Mouse (Mus musculus) MEL (cell line): Measurements from ENCODE around the gene Cd47. TPM values are rescaled to one million over a fixed set of nuclear protein-coding genes. Genes with fewer than 3 reads are reported as not detected.
A peak's percentile ranks its signal among the peaks of the same experiment; 100 is the strongest.

ENCODE experiments used
- DNase-seq: peaks from one replicate; pipeline ENCODE4 v3.0.0; 2011; ENCODE audit warnings: low read depth, low spot score
- H3K27ac ChIP-seq: 2 replicates; pipeline ENCODE4 v1.5.1; 2012; ENCODE audit warnings: low read depth, mild to moderate bottlenecking, control low read depth, low read length, moderate library complexity; ENCODE audit not compliant: control insufficient read depth
- H3K27me3 ChIP-seq, 2 experiments: fragments of 150-350 bp in 1 of 2; sonication (generic) in 1 of 2; 2 replicates each; pipeline ENCODE4 v1.6.1; 2012; ENCODE audit warnings: low read length in 2 of 2, mild to moderate bottlenecking in 2 of 2, improper control_type of control experiment in 1 of 2, moderate library complexity in 1 of 2; ENCODE audit not compliant: insufficient read depth in 2 of 2, control insufficient read depth in 1 of 2
- H3K36me3 ChIP-seq, 2 experiments: 2 replicates each; pipeline ENCODE4 v1.6.1; 2012 to 2014; ENCODE audit warnings: low read length in 2 of 2, improper control_type of control experiment in 1 of 2, inconsistent platforms in 1 of 2, mild to moderate bottlenecking in 1 of 2; ENCODE audit not compliant: insufficient read depth in 2 of 2, control insufficient read depth in 1 of 2
- H3K4me1 ChIP-seq, 2 experiments: fragments of 150-350 bp in 1 of 2; sonication (generic) in 1 of 2; 2 replicates each; pipeline ENCODE4 v1.6.1; 2012; ENCODE audit warnings: low read length in 2 of 2, improper control_type of control experiment in 1 of 2, mild to moderate bottlenecking in 1 of 2; ENCODE audit not compliant: insufficient read depth in 2 of 2, control insufficient read depth in 1 of 2
- H3K4me3 ChIP-seq, 2 experiments: fragments of 150-350 bp in 1 of 2; sonication (generic) in 1 of 2; 2 replicates each; pipeline ENCODE4 v1.5.1; 2012; ENCODE audit warnings: low read depth in 2 of 2, low read length in 2 of 2, mild to moderate bottlenecking in 2 of 2, moderate library complexity in 2 of 2, control low read depth in 1 of 2, improper control_type of control experiment in 1 of 2; ENCODE audit not compliant: control insufficient read depth in 1 of 2, insufficient read depth in 1 of 2
- H3K79me2 ChIP-seq: 2 replicates; pipeline ENCODE4 v1.6.1; 2012; ENCODE audit warnings: mild to moderate bottlenecking, low read length, moderate library complexity; ENCODE audit not compliant: control insufficient read depth, poor library complexity, insufficient read depth
- H3K9ac ChIP-seq: 2 replicates; pipeline ENCODE4 v1.6.1; 2012; ENCODE audit warnings: low read depth, mild to moderate bottlenecking, control low read depth, low read length, moderate library complexity; ENCODE audit not compliant: control insufficient read depth, poor library complexity, severe bottlenecking
- H3K9me3 ChIP-seq: fragments of 150-350 bp; sonication (generic); replicated peaks from 2 replicates; pipeline ENCODE4 v1.6.1; 2012; ENCODE audit warnings: mild to moderate bottlenecking, low read length, improper control_type of control experiment, moderate library complexity; ENCODE audit not compliant: insufficient read depth
- CHD1 ChIP-seq: IDR thresholded peaks from 2 replicates; pipeline ENCODE4 v1.6.1; 2012; ENCODE audit warnings: low read depth, mild to moderate bottlenecking, inconsistent platforms, low read length, improper control_type of control experiment
- CHD2 ChIP-seq: IDR thresholded peaks from 2 replicates; pipeline ENCODE4 v1.6.1; 2011; ENCODE audit warnings: low read length, improper control_type of control experiment
- E2F4 ChIP-seq: IDR thresholded peaks from 2 replicates; pipeline ENCODE4 v1.6.1; 2011; ENCODE audit warnings: low read depth, low read length, improper control_type of control experiment, borderline replicate concordance
- ELF1 ChIP-seq: IDR thresholded peaks from 2 replicates; pipeline ENCODE4 v1.6.1; 2014; ENCODE audit warnings: low read depth, mild to moderate bottlenecking, inconsistent platforms, low read length, improper control_type of control experiment, moderate library complexity
- EP300 ChIP-seq, 2 experiments: IDR thresholded peaks; 2 replicates each; pipeline ENCODE4 v1.6.1; 2011; ENCODE audit warnings: improper control_type of control experiment in 2 of 2, low read length in 2 of 2, low read depth in 1 of 2, mild to moderate bottlenecking in 1 of 2
- ETS1 ChIP-seq: IDR thresholded peaks from 2 replicates; pipeline ENCODE4 v1.6.1; 2012; ENCODE audit warnings: low read depth, mild to moderate bottlenecking, inconsistent platforms, low read length, improper control_type of control experiment, moderate library complexity
- GABPA ChIP-seq: IDR thresholded peaks from 2 replicates; pipeline ENCODE4 v1.6.1; 2012; ENCODE audit warnings: low read depth, mild to moderate bottlenecking, inconsistent platforms, low read length, improper control_type of control experiment, moderate library complexity
- GATA1 ChIP-seq: IDR thresholded peaks from 2 replicates; pipeline ENCODE4 v1.6.1; 2011; ENCODE audit warnings: low read depth, low read length, improper control_type of control experiment
- HCFC1 ChIP-seq: IDR thresholded peaks from 2 replicates; pipeline ENCODE4 v1.6.1; 2012; ENCODE audit warnings: low read depth, mild to moderate bottlenecking, inconsistent platforms, low read length, improper control_type of control experiment, moderate library complexity
- JUND ChIP-seq: IDR thresholded peaks from 2 replicates; pipeline ENCODE4 v1.6.1; 2011; ENCODE audit warnings: low read depth, mild to moderate bottlenecking, improper control_type of control experiment, low read length
- KAT2A ChIP-seq: conservative IDR thresholded peaks from 2 replicates; pipeline ENCODE4 v1.6.1; 2012; ENCODE audit warnings: low read depth, low read length, improper control_type of control experiment, inconsistent platforms
- MAZ ChIP-seq: IDR thresholded peaks from 2 replicates; pipeline ENCODE4 v1.6.1; 2012; ENCODE audit warnings: low read depth, mild to moderate bottlenecking, inconsistent platforms, low read length, improper control_type of control experiment
- MEF2A ChIP-seq: IDR thresholded peaks from 2 replicates; pipeline ENCODE4 v1.6.1; 2014; ENCODE audit warnings: low read depth, mild to moderate bottlenecking, inconsistent platforms, low read length, improper control_type of control experiment; ENCODE audit not compliant: poor library complexity, insufficient replicate concordance, severe bottlenecking; ENCODE audit errors: extremely low read depth
- MXI1 ChIP-seq: IDR thresholded peaks from 2 replicates; pipeline ENCODE4 v1.6.1; 2011; ENCODE audit warnings: mild to moderate bottlenecking, low read depth, low read length, improper control_type of control experiment
- MYB ChIP-seq: IDR thresholded peaks from 2 replicates; pipeline ENCODE4 v1.6.1; 2011; ENCODE audit warnings: mild to moderate bottlenecking, low read depth, low read length, improper control_type of control experiment
- MYC ChIP-seq: IDR thresholded peaks from 2 replicates; pipeline ENCODE4 v1.6.1; 2011; ENCODE audit warnings: low read depth, mild to moderate bottlenecking, low read length, improper control_type of control experiment, moderate library complexity
- NELFE ChIP-seq: IDR thresholded peaks from 2 replicates; pipeline ENCODE4 v1.6.1; 2011; ENCODE audit warnings: low read depth, low read length, improper control_type of control experiment
- POLR2AphosphoS2 ChIP-seq: IDR thresholded peaks from 2 replicates; pipeline ENCODE4 v1.6.1; 2011; ENCODE audit warnings: low read length, improper control_type of control experiment
- POLR2AphosphoS5 ChIP-seq: IDR thresholded peaks from 2 replicates; pipeline ENCODE4 v1.6.1; 2012; ENCODE audit warnings: low read depth, borderline replicate concordance, mild to moderate bottlenecking, inconsistent platforms, low read length, moderate library complexity, mixed read lengths
- RAD21 ChIP-seq: IDR thresholded peaks from 2 replicates; pipeline ENCODE4 v1.6.1; 2011; ENCODE audit warnings: mild to moderate bottlenecking, low read depth, low read length, improper control_type of control experiment
- RCOR1 ChIP-seq: IDR thresholded peaks from 2 replicates; pipeline ENCODE4 v1.6.1; 2012; ENCODE audit warnings: low read depth, mild to moderate bottlenecking, inconsistent platforms, low read length, improper control_type of control experiment
- SMC3 ChIP-seq: IDR thresholded peaks from 2 replicates; pipeline ENCODE4 v1.6.1; 2011; ENCODE audit warnings: low read depth, low read length, improper control_type of control experiment
- TAL1 ChIP-seq: IDR thresholded peaks from 2 replicates; pipeline ENCODE4 v1.6.1; 2012; ENCODE audit warnings: mild to moderate bottlenecking, inconsistent platforms, low read length, moderate library complexity, mixed read lengths
- TBP ChIP-seq: IDR thresholded peaks from 2 replicates; pipeline ENCODE4 v1.8.0; 2011; ENCODE audit warnings: low read depth, low read length, improper control_type of control experiment
- TCF12 ChIP-seq: IDR thresholded peaks from 2 replicates; pipeline ENCODE4 v1.6.1; 2014; ENCODE audit warnings: low read depth, mild to moderate bottlenecking, inconsistent platforms, low read length, improper control_type of control experiment, moderate library complexity
- UBTF ChIP-seq: IDR thresholded peaks from 2 replicates; pipeline ENCODE4 v1.6.1; 2012; ENCODE audit warnings: low read depth, mild to moderate bottlenecking, inconsistent platforms, low read length, improper control_type of control experiment, moderate library complexity, borderline replicate concordance; ENCODE audit not compliant: insufficient read depth
- USF1 ChIP-seq: IDR thresholded peaks from 2 replicates; pipeline ENCODE4 v1.6.1; 2014; ENCODE audit warnings: low read depth, mild to moderate bottlenecking, inconsistent platforms, low read length, improper control_type of control experiment, moderate library complexity
- USF2 ChIP-seq, 2 experiments: IDR thresholded peaks; 2 replicates each; pipeline ENCODE4 v1.6.1; 2011 to 2012; ENCODE audit warnings: improper control_type of control experiment in 2 of 2, low read length in 2 of 2, borderline replicate concordance in 1 of 2, inconsistent platforms in 1 of 2, low read depth in 1 of 2, mild to moderate bottlenecking in 1 of 2; ENCODE audit not compliant: insufficient read depth in 1 of 2
- ZKSCAN1 ChIP-seq: IDR thresholded peaks from 2 replicates; pipeline ENCODE4 v1.6.1; 2012; ENCODE audit warnings: low read depth, mild to moderate bottlenecking, inconsistent platforms, low read length, improper control_type of control experiment, moderate library complexity
- ZMIZ1 ChIP-seq: IDR thresholded peaks from 2 replicates; pipeline ENCODE4 v1.6.1; 2012; ENCODE audit warnings: low read depth, mild to moderate bottlenecking, inconsistent platforms, low read length, improper control_type of control experiment, moderate library complexity
- ZNF384 ChIP-seq: IDR thresholded peaks from 2 replicates; pipeline ENCODE4 v1.6.1; 2012; ENCODE audit warnings: low read depth, mild to moderate bottlenecking, inconsistent platforms, low read length, improper control_type of control experiment
- polyA plus RNA-seq, 2 experiments: library from polyadenylated mRNA; stranded (reverse) in 1 of 2; unstranded in 1 of 2; fragments of >175 nt in 1 of 2; fragments of >200 nt in 1 of 2; gene quantifications; 2 replicates each; pipeline versions ENCODE4 v1.2.1 to v1.2.4; 2012; ENCODE audit warnings: low replicate concordance in 2 of 2, low read depth in 1 of 2; ENCODE audit not compliant: insufficient read length in 2 of 2, insufficient read depth in 1 of 2, missing spikeins in 1 of 2
- total RNA-seq: library from RNA; depleted of rRNA; stranded (reverse); fragments of 300-350 nt; gene quantifications from 2 replicates; pipeline ENCODE4 v1.2.3, GENCODE M21; 2012

The Cd47 gene
- total and polyA plus RNA-seq, 3 experiments, result 45.9 to 57.5 (median 51.7) TPM

DNA sequence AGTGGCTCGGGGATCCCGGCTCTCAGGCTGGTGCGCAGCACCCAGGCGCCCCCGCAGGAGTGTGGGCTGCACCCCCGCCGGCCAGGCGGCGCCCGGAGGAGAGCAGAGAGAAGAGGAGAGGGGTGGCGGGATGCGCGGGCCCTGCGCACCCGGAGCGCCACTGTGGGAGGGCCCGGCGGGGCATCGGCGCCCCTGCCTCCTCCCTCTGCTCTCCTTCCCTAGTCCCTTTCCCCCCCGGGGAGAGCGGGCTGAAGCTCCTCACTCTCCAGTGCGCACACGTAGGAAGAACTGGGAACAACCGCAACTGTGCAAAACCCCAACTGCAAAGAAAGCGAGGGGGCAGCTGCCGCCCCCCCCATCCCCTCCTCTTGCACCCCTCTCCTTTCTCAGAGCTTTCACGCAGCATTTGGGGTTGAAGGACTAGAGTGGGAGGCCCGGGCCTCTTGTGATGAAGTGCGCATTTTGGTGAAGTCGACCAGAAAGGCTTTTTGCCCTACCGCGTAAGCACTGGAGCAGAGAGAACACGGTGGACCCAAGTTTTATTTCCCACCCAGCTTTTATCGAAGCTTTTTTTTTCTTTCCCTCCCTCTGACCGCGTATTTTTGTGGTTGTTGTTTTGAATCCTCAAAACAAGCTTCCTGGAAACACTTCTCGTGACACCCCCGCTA is 55.6 kb downstream of the Cd47 start:
- peak; percentile 79 for DNase-seq
- peaks cover 15 to 29% of the 10 kb centered on the region in 2 experiments for H3K4me1 ChIP-seq

DNA sequence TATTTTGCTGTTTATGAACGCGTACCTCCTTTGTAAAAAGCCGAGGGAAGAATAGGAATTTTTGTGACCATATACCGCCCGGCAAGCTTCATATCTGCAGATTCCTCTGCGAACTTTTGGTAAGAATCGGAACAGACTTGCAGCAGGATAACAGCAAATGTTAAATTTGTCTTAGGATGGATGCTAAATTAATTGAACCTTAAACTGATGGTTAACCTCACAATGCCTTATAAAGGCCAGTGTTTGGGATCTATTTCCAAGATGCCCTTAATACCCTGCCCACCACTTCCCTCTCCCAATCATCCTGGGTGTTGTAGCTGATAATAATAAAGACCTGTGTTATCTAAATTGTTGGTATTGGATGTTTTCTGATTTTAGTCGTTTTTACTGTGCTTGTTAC is 56.3 kb downstream of the Cd47 start:
- Histone ChIP-seq H3K9ac (peak overlapping the region; percentile 89), H3K4me1 (peaks cover 15 to 29% of the 10 kb centered on the region in 2 experiments)

More for the DNA sequence above, 55.6 kb downstream of the Cd47 start:
- H3K9me3 ChIP-seq, result no peaks in the 10 kb centered on the region
- H3K36me3 ChIP-seq, result peaks cover 0 to 42% of the 10 kb centered on the region in 2 experiments; a peak in 2 of 4 replicates
- no peaks in the 10 kb centered on the region for H3K27me3 ChIP-seq
- H3K4me3 ChIP-seq, result peak overlapping the region; percentile 77 to 85
- H3K9ac ChIP-seq, result peak overlapping the region; percentile 89
- peak; percentile 1; the same call in 1 of the 2 replicates for TF ChIP-seq SMC3
- TF ChIP-seq CHD1, result no peak; the same call in 1 of the 2 replicates
- TF ChIP-seq EP300 (IDR thresholded peaks at IDR 0.05; ENCODE audit: low read depth in 1 of 2, low read length in 2 of 2), result no peak
- no peak for TF ChIP-seq TAL1
- no peak for TF ChIP-seq MYB
- no peak for TF ChIP-seq NELFE
- no peak for TF ChIP-seq GATA1
- TF ChIP-seq RCOR1, result no peak
- no peak for TF ChIP-seq POLR2AphosphoS5
- peak; percentile 71 for TF ChIP-seq ZNF384
- no peak for TF ChIP-seq POLR2AphosphoS2
- TF ChIP-seq TCF12, result peak; percentile 23; the same call in 1 of the 2 replicates
- TF ChIP-seq TBP, result peak; percentile 49
- peak; percentile 51; the same call in 1 of the 2 replicates for TF ChIP-seq MXI1
- no peak for TF ChIP-seq KAT2A
- no peak for TF ChIP-seq ETS1
- no peak for TF ChIP-seq ZKSCAN1
- TF ChIP-seq JUND, result no peak
- TF ChIP-seq HCFC1, result no peak
- TF ChIP-seq MAZ, result no peak; the same call in 1 of the 2 replicates
- TF ChIP-seq USF2 (IDR thresholded peaks at IDR 0.05; ENCODE audit: borderline replicate concordance in 1 of 2, insufficient read depth in 1 of 2, low read depth in 1 of 2, low read length in 2 of 2), result no peak
- TF ChIP-seq, all 39 proteins: peak for 5
- peak overlapping the region; percentile 85 for H3K27ac ChIP-seq
- H3K79me2 ChIP-seq, result peaks cover 41% of the 10 kb centered on the region

More for the DNA sequence above, 56.3 kb downstream of the Cd47 start:
- H3K79me2 ChIP-seq, result peaks cover 44% of the 10 kb centered on the region
- TF ChIP-seq EP300 (IDR thresholded peaks at IDR 0.05; ENCODE audit: low read depth in 1 of 2, low read length in 2 of 2) (peak in 1 of 2 experiments; percentile 37; a peak in 2 of 4 replicates), USF1 (no peak), MYB (no peak), RAD21 (no peak), ETS1 (0 out of 2 replicates have a peak, but pooled peaks have one; percentile 7), CHD2 (no peak), GATA1 (0 out of 2 replicates have a peak, but pooled peaks have one; percentile 49), ZMIZ1 (peak; percentile 70; the same call in 1 of the 2 replicates), UBTF (no peak), E2F4 (no peak), TCF12 (no peak), GABPA (no peak), RCOR1 (peak; percentile 50; the same call in 1 of the 2 replicates), POLR2AphosphoS5 (no peak), SMC3 (no peak), MYC (0 out of 2 replicates have a peak, but pooled peaks have one; percentile 2), MEF2A (no peak), ELF1 (no peak)
- peak overlapping the region; percentile 77 to 85 for H3K4me3 ChIP-seq
- H3K36me3 ChIP-seq, result peaks cover 0 to 42% of the 10 kb centered on the region in 2 experiments; a peak in 2 of 4 replicates
- no peaks in the 10 kb centered on the region for H3K9me3 ChIP-seq
- peak; percentile 62 for DNase-seq
- H3K27me3 ChIP-seq, result no peaks in the 10 kb centered on the region
- peak overlapping the region; percentile 85 for H3K27ac ChIP-seq
